Mouse (Mus musculus): ENCODE measurements around the gene Crtac1. TPM values are rescaled to one million over a fixed set of nuclear protein-coding genes. Genes with fewer than 3 reads are reported as not detected.

Crtac1 gene
- polyA plus RNA-seq, 1 experiment from 2014 or later = 14.8 TPM

DNA sequence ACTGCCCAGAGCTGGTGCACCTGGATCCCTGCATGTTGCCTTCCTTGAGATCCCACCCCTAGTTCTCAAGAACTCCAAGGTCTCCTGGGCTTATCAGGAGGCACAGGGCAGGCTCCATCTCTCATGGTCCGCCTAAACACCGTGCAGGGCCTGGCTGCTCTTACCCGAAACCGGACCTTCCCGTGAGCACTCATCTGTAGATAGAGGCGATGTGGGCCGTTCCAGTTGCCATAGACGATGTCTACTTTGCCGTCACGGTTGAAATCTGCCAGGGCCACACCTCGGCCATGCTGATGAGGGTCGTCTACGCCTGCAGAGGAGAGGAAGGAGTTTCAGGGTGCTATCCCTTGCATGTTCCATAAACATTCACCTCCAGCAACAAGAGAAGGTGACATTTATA is 127.1 kb downstream of the Crtac1 start:
- no peaks in the 10 kb centered on the region for H3K27me3 ChIP-seq
- H3K4me2 ChIP-seq (replicated peaks) = no peak overlapping the region
- H3K4me3 ChIP-seq (replicated peaks) = no peak overlapping the region
- peaks cover 39% of the 10 kb centered on the region for H3K4me1 ChIP-seq (replicated peaks)
- H3K9ac ChIP-seq (replicated peaks) = no peak overlapping the region
- no peaks in the 10 kb centered on the region for H3K36me3 ChIP-seq
- H3K27ac ChIP-seq = no peak overlapping the region
- H3K9me3 ChIP-seq = no peaks in the 10 kb centered on the region
- 86% methylated on average over 13 of the region's 13 CpGs for WGBS
- ATAC-seq = no peak

GRCm38 (mm10) chr19:42303210-42303813 is 128.3 kb downstream of the Crtac1 start:
- no peaks in the 10 kb centered on the region for H3K27me3 ChIP-seq
- no peak overlapping the region for H3K4me3 ChIP-seq (replicated peaks)
- 37% methylated on average over 12 of the region's 12 CpGs for WGBS
- no peak overlapping the region for H3K4me2 ChIP-seq (replicated peaks)
- no peak overlapping the region for H3K9ac ChIP-seq (replicated peaks)
- no peaks in the 10 kb centered on the region for H3K36me3 ChIP-seq
- ATAC-seq = peak; percentile 57
- H3K9me3 ChIP-seq = no peaks in the 10 kb centered on the region
- H3K27ac ChIP-seq = peak overlapping the region; percentile 52
- H3K4me1 ChIP-seq (replicated peaks) = peaks cover 42% of the 10 kb centered on the region

GRCm38 (mm10) chr19:42293216-42293615 is 138.4 kb downstream of the Crtac1 start:
- no peaks in the 10 kb centered on the region for H3K27me3 ChIP-seq
- ATAC-seq = no peak
- no peak overlapping the region for H3K4me3 ChIP-seq (replicated peaks)
- WGBS = 66% methylated on average over 6 of the region's 6 CpGs
- no peak overlapping the region for H3K27ac ChIP-seq
- H3K4me2 ChIP-seq (replicated peaks) = no peak overlapping the region
- no peak overlapping the region for H3K9ac ChIP-seq (replicated peaks)
- no peaks in the 10 kb centered on the region for H3K9me3 ChIP-seq
- peaks cover 37% of the 10 kb centered on the region for H3K4me1 ChIP-seq (replicated peaks)
- no peaks in the 10 kb centered on the region for H3K36me3 ChIP-seq

GRCm38 (mm10) chr19:42292106-42292505 is 139.5 kb downstream of the Crtac1 start:
- H3K27ac ChIP-seq = peak overlapping the region; percentile 36; the same call in 1 of the 2 replicates
- WGBS = 29% methylated on average over 8 of the region's 8 CpGs

DNA sequence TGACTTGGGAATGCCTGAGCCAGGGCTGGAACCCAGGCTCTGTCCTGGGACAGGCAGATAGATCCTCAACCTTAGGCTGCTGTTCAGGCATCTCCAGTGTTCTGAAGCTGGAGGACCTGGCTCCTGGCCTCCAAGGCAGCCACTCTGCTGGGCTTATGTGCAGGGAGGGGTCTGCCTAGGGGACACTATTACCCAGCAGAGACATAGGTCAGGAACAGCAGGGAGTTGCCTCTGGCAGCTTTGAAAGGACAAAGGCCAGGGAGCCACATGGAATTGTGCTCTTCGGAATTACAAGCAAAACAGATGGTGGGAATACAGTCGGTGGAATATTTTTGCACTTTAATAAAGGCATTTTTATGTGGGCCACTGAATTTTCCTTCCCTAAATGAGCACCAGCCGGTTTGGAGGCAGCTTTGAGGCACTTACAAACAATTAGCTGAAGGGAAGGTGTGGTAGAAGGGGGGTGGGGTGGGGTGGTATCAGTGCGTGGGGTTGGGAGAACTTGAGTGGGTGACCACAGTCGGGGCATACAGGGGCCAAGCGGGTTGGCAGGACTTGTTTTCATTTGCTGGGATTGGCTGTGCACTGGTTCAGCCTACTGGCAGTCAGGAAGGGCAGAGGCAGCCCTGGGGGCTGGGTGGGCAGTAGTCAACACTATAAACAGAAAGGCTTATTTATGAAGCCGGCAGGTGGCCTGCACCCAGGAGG is 140.5 kb downstream of the Crtac1 start:
- Histone ChIP-seq H3K27ac (0 out of 2 replicates have a peak overlapping the region, but pooled peaks have one; percentile 25), H3K9me3 (no peaks in the 10 kb centered on the region), H3K4me2 (replicated peaks) (no peak overlapping the region), H3K4me3 (replicated peaks) (no peak overlapping the region), H3K27me3 (no peaks in the 10 kb centered on the region), H3K4me1 (replicated peaks) (peaks cover 37% of the 10 kb centered on the region), H3K9ac (replicated peaks) (no peak overlapping the region), H3K36me3 (no peaks in the 10 kb centered on the region)
- WGBS = 21% methylated on average over 7 of the region's 7 CpGs
- peak; percentile 37; the same call in 1 of the 2 replicates for ATAC-seq

More at GRCm38 (mm10) chr19:42292106-42292505, 139.5 kb downstream of the Crtac1 start:
- Histone ChIP-seq H3K9ac (replicated peaks) (no peak overlapping the region), H3K4me2 (replicated peaks) (no peak overlapping the region), H3K27me3 (no peaks in the 10 kb centered on the region), H3K4me3 (replicated peaks) (no peak overlapping the region), H3K9me3 (no peaks in the 10 kb centered on the region), H3K36me3 (no peaks in the 10 kb centered on the region), H3K4me1 (replicated peaks) (peaks cover 37% of the 10 kb centered on the region)
- peak; percentile 65 for ATAC-seq

DNA sequence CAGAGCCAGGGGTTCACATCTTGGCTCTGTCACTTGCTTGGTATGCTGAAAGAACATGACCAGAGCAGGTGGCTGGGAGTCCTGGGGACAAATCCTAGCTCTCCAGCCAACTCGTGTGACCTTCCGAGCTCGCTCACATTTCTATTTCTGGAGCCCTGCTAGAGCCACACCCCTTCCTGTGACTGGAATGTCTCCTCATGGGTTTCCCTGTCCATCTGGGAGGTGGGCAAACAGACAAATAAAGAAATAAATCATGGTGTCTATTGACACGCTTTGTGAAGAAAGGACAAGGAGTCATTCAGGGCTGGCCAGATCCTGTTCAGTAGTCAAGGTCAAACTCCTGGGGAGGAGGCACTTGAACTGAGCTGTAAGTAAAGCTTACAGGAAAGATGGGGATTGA is 143.2 kb downstream of the Crtac1 start:
- no peak overlapping the region for H3K4me2 ChIP-seq (replicated peaks)

GRCm38 (mm10) chr19:42284178-42284577 is 147.4 kb downstream of the Crtac1 start:
- no peak overlapping the region for H3K9ac ChIP-seq (replicated peaks)
- H3K27me3 ChIP-seq = no peaks in the 10 kb centered on the region
- H3K4me2 ChIP-seq (replicated peaks) = no peak overlapping the region
- no peak overlapping the region for H3K4me3 ChIP-seq (replicated peaks)
- H3K36me3 ChIP-seq = no peaks in the 10 kb centered on the region
- no peak overlapping the region for H3K27ac ChIP-seq
- ATAC-seq = no peak
- 80% methylated on average over 8 of the region's 8 CpGs for WGBS
- peaks cover 7% of the 10 kb centered on the region for H3K4me1 ChIP-seq (replicated peaks)
- H3K9me3 ChIP-seq = no peaks in the 10 kb centered on the region

More for the DNA sequence above, 143.2 kb downstream of the Crtac1 start:
- Histone ChIP-seq H3K36me3 (no peaks in the 10 kb centered on the region), H3K27ac (no peak overlapping the region), H3K9ac (replicated peaks) (no peak overlapping the region), H3K4me3 (replicated peaks) (no peak overlapping the region), H3K4me1 (replicated peaks) (peaks cover 29% of the 10 kb centered on the region), H3K27me3 (no peaks in the 10 kb centered on the region), H3K9me3 (no peaks in the 10 kb centered on the region)
- WGBS = 82% methylated on average over 4 of the region's 4 CpGs
- no peak for ATAC-seq

- WGBS = 60% methylated on average over 3 of the region's 3 CpGs
- no peaks in the 10 kb centered on the region for H3K36me3 ChIP-seq
- H3K4me1 ChIP-seq (replicated peaks) = peaks cover 7% of the 10 kb centered on the region
- H3K9me3 ChIP-seq = no peaks in the 10 kb centered on the region
- H3K4me3 ChIP-seq (replicated peaks) = no peak overlapping the region
- peak; percentile 62 for ATAC-seq
- H3K4me2 ChIP-seq (replicated peaks) = no peak overlapping the region
- H3K9ac ChIP-seq (replicated peaks) = no peak overlapping the region
- H3K27ac ChIP-seq = no peak overlapping the region
- H3K27me3 ChIP-seq = no peaks in the 10 kb centered on the region
These were observed 152.0 kb downstream of the Crtac1 start for GRCm38 (mm10) chr19:42279611-42280010.

GRCm38 (mm10) chr19:42278461-42278860 is 153.1 kb downstream of the Crtac1 start:
- Histone ChIP-seq H3K36me3 (no peaks in the 10 kb centered on the region), H3K4me2 (replicated peaks) (no peak overlapping the region), H3K9me3 (no peaks in the 10 kb centered on the region), H3K9ac (replicated peaks) (no peak overlapping the region), H3K4me3 (replicated peaks) (no peak overlapping the region), H3K4me1 (replicated peaks) (peaks cover 7% of the 10 kb centered on the region), H3K27me3 (no peaks in the 10 kb centered on the region), H3K27ac (no peak overlapping the region)
- no peak for ATAC-seq
- 91% methylated on average over 5 of the region's 5 CpGs for WGBS

DNA sequence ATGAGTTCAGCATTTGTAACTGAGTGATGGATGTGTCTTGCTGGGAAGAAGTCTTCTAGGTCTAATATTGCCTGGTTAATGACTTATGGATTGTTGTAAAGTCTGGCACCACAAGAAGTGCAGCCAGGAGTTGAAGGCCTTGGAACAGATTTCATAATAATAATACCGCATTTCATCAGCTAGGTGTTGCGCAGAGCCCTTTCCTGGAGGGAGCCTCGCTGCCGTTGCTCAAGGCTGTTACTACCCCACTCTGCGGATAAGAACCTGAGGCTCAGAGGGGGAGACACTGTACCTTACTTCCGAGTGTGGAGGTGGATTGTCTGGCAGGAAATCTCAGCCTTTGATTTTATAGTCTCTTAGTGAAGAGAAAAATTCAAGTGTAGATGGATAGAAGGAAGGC is 154.3 kb downstream of the Crtac1 start:
- Histone ChIP-seq H3K4me3 (replicated peaks) (no peak overlapping the region), H3K9ac (replicated peaks) (no peak overlapping the region), H3K36me3 (no peaks in the 10 kb centered on the region), H3K9me3 (no peaks in the 10 kb centered on the region), H3K4me1 (replicated peaks) (peaks cover 7% of the 10 kb centered on the region), H3K27me3 (no peaks in the 10 kb centered on the region), H3K27ac (no peak overlapping the region), H3K4me2 (replicated peaks) (no peak overlapping the region)
- 86% methylated on average over 6 of the region's 6 CpGs for WGBS
- no peak for ATAC-seq

DNA sequence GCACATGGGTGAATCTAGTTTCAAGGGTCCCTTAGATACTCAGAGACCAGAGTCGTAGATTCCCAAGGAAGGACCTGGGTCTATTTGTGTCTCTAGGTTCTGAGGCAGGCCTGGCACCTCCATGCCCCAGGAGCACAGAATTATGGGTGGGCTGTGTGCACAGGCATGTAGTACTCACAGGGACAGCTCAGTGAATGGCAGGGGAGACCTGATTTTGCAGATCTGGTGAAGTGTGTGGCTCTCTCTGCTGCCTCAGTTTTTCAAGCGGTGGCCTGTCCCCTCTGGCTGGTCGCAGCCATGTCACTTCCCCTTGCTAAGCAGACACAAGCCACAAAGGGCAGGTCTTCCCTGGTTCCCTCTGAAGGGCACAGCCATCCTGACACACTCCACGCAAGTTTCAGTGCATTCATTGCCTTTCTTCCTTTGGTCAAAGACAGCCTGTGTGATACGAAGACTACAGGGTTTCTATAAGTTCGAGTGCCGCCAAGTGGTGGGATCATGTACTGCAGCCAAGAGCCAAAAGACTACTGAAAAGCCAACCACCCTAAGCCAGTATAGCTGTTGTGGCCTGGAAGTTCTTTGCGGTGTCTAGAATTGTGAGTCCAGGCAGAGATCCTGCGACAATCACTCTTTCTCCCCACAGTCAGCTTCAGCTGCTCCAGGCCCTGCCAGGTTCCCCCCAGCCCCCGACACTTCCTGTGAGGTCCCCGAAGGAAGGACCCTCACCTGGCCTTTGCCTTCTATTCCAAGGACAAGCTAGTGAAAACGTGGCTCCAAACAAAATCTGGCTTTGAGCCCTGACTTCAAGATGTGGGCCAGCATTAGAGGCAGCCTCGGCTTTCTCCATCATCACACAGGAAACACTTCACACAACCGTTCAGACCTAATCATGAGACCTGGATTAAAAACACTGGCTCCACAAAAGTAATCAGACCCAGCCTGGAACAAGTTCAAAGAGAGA is 159.3 kb downstream of the Crtac1 start:
- 43% methylated on average over 14 of the region's 14 CpGs for WGBS
- ATAC-seq = peak; percentile 70
- H3K36me3 ChIP-seq = no peaks in the 10 kb centered on the region
- H3K4me1 ChIP-seq (replicated peaks) = peaks cover 9% of the 10 kb centered on the region
- no peaks in the 10 kb centered on the region for H3K9me3 ChIP-seq
- H3K9ac ChIP-seq (replicated peaks) = no peak overlapping the region
- H3K4me3 ChIP-seq (replicated peaks) = no peak overlapping the region
- H3K4me2 ChIP-seq (replicated peaks) = no peak overlapping the region
- H3K27ac ChIP-seq = no peak overlapping the region
- H3K27me3 ChIP-seq = peaks cover 6% of the 10 kb centered on the region; the same call in 1 of the 2 replicates

- Histone ChIP-seq H3K27ac (no peak overlapping the region), H3K4me3 (replicated peaks) (no peak overlapping the region), H3K9me3 (no peaks in the 10 kb centered on the region), H3K36me3 (peaks cover 9% of the 10 kb centered on the region), H3K27me3 (peaks cover 11% of the 10 kb centered on the region), H3K4me1 (replicated peaks) (peaks cover 9% of the 10 kb centered on the region), H3K4me2 (replicated peaks) (no peak overlapping the region), H3K9ac (replicated peaks) (no peak overlapping the region)
- 82% methylated on average over 7 of the region's 7 CpGs for WGBS
- no peak for ATAC-seq
These were observed 160.4 kb downstream of the Crtac1 start for GRCm38 (mm10) chr19:42271182-42271581.

Data from midbrain, embryonic 13.5 days (tissue).